Mouse (Mus musculus) hematopoietic stem cell, adult 5-6 weeks (primary cell): Measurements from ENCODE around the gene Rab43. TPM values are rescaled to one million over a fixed set of nuclear protein-coding genes. Genes with fewer than 3 reads are reported as not detected.

Source experiments
- ATAC-seq, 2 experiments: fragments of 125-278 bp in 1 of 2; replicated peaks in 1 of 2; 2 replicates each; pipeline ENCODE4 v1.8.0; 2016 to 2017; ENCODE audit warnings: inconsistent platforms in 2 of 2, mild to moderate bottlenecking in 2 of 2, moderate number of reproducible peaks in 2 of 2, low read depth in 1 of 2, moderate TSS enrichment in 1 of 2; ENCODE audit not compliant: low FRiP score in 2 of 2, poor library complexity in 2 of 2, severe bottlenecking in 2 of 2, insufficient read depth in 1 of 2, low TSS enrichment in 1 of 2
- total RNA-seq: library from RNA; stranded (forward); fragments of 172-1452, 232-1000 nt; gene quantifications from 2 replicates; pipeline ENCODE4 v1.2.3, GENCODE M21; 2017

Rab43 gene
- total RNA-seq, 1 experiment from 2014 or later = 17.5 TPM

DNA sequence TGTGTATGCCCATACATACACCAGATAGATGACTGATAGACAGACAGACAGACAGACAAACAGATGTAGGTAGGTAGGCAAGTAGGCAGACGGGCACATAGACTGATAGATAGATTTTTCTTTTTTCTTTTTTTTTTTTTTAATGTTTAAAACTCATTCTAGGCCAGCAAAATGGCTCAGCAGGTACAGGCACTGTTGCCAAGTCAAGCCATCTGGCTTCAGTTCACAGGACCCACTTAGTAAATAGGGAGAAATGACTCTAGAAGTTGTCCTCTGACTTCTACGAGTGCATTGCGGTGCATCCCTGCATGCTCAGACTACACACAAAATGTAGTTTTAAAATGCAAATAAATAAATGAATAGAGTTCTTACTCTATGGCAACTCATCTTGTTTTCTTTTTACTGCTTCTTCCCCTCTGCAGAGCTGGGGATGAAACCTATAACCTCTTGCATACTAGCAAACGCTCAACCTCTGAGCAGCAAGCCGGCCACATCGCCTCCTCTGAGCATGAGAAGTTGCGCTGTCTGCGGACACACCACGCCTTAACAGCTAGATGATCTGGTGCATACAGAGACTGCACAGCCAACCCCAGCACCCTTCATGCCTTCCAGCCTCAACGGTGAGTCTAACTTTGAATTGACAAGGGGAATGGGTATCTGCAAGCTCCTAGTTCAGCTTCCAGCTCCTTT lies 18.0 kb downstream of the Rab43 start:
- no peak for ATAC-seq

- no peak for ATAC-seq
Observed at GRCm38 (mm10) chr6:87791826-87792225, 20.1 kb downstream of the Rab43 start.

DNA sequence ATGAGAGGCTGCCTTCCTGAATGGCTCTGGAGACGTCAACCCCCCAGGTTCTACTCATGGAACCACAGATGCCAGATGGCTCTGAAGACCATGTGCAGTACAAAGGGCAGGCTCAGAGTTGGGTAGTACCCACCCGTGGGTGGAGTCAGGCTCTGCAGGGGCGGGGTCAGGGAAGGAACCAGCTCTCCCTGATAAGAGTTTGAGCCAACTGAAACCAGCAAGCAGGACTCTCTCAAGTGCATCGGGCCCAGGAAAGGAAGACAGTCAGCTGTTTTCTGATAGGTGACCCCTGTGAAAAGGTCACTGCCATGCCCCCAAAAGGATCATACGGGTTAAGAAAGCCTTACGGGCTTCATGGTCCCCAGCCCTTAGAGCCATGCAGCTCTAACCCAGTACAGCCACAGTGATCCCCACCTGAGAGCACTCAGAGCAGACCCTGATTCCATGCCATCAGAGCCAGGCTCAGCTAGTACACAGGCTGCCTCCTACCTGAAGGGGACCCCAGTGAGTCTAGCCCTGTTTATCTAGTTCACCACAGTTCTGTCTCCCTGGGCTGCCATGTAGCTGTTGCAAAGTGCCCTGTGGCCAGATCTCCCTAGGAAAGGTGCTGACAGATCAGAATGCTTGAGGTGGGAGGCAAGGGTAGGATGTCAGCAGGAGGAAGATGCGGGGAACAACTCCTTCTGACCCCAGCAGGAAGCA lies 21.0 kb downstream of the Rab43 start:
- peak; percentile 72 to 73 for ATAC-seq

GRCm38 (mm10) chr6:87789791-87790190 lies 22.2 kb downstream of the Rab43 start:
- no peak for ATAC-seq

DNA sequence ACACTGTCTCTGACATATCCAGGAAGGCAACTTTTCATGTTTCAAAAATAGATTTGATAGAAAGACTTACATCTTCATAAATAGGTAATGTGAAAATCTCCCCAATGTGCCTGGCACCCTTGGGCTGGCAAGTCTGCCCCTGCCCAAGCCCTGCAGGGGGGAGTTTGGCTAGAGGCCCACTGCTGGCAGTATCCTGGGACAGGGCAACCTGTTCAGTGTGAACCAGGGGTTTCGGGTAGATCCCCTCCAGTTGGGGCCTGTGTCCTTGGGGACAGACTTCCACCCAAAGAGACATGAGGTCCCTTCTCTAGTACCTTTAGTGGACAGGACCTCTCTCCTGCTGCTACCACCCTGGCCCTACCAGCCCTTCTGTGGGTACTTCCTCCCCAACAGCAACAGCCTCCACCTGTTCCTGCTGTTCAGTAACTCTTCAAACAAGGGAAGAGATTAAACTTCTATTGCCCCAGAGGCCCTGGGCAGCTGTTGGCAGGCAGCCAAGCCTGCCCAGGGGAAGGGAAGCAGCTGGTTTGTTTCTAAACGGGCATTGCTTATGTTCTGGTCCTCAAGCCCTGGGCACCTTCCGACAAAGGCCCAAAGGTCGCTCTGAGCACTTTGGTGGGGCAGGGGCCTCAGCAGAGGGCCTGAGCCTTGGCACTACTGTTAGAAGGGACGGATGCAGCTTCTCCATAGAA lies 22.9 kb downstream of the Rab43 start:
- peak; percentile 57 to 68 for ATAC-seq

DNA sequence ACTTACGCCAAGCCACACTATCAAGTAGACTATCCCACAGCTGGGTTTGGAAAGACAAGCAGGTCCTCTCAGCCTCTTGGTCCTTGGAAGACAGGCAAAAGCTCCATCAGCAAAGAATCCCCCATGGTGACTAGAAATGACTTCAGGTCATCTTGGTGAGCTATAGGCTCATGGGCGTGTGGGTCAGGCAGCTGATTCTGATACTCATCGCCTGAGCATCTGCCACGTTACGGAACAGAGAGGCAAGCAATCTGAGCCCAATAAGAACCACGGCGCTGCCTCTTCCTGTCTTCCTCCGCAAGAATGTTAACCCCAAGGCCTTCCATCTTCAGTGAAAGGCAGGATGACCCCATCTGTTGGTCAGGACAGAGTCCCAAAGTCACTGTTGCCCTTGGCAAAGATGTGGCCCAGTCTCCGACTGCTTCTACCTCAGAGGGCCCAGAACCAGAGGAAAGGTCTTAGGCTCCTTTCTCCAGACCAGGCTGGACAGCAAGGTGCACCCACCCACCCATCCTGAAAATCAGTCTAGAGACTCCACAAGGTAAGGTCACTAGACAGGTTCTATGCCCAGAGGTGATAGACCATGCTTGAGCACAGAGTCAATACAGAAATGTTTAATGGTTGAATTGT lies 23.6 kb downstream of the Rab43 start:
- ATAC-seq = no peak

GRCm38 (mm10) chr6:87787108-87787890 lies 24.7 kb downstream of the Rab43 start:
- ATAC-seq = no peak

GRCm38 (mm10) chr6:87786621-87787020 lies 25.3 kb downstream of the Rab43 start:
- no peak for ATAC-seq

DNA sequence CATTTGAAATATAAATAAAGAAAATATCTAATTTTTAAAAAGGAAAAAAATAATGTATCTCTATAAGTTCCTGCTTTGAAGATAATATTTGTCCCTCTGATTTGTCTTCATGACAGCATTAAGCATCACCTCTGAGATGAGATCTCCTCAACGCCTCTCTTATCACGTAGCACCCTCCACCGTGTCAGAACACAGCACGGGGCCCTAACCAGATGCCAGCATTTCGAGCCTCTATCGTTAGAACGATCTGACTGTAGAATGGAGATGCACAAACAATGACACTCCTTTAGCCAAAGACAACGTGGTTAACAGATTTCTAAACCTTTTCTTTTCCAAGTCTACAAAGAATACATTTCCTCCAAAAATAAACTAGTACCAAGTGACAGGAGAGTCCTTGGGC lies 27.9 kb downstream of the Rab43 start:
- ATAC-seq = no peak

DNA sequence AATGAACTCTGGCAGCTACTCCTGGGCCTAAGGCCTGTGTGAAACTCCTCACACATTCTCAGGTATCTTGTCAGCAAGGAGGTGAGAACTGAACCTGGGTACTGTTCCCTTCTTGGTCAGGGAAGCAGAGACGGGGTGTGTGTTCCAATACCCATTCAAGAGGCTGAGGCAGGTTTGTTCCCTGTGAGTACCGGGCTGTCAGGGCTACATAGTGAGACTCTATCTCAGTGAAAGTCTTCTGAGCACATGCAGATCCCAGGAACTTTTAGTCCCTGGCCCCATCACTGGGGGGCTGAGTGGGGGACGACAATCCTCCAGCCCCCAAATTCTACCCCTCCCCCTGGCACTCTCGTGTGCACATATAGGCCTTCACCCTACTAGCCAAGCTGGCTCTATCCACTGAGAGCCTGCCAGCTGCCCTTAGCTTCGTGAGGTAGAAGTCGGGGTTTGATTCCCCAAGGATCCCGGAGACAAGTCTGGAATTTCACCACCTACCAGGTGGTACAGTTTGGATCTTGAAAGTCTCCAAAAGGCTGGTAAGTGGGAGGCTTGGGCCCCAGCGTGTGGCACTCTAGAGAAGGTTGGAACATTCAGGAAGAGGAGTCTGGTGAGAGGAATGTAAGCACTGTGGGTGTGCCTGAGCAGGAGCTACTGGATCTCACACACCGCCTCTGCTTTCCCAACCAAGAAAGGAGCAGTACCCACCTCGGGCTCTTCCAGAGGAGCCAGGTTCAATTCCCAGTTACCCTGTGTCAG lies 31.2 kb downstream of the Rab43 start:
- no peak for ATAC-seq

DNA sequence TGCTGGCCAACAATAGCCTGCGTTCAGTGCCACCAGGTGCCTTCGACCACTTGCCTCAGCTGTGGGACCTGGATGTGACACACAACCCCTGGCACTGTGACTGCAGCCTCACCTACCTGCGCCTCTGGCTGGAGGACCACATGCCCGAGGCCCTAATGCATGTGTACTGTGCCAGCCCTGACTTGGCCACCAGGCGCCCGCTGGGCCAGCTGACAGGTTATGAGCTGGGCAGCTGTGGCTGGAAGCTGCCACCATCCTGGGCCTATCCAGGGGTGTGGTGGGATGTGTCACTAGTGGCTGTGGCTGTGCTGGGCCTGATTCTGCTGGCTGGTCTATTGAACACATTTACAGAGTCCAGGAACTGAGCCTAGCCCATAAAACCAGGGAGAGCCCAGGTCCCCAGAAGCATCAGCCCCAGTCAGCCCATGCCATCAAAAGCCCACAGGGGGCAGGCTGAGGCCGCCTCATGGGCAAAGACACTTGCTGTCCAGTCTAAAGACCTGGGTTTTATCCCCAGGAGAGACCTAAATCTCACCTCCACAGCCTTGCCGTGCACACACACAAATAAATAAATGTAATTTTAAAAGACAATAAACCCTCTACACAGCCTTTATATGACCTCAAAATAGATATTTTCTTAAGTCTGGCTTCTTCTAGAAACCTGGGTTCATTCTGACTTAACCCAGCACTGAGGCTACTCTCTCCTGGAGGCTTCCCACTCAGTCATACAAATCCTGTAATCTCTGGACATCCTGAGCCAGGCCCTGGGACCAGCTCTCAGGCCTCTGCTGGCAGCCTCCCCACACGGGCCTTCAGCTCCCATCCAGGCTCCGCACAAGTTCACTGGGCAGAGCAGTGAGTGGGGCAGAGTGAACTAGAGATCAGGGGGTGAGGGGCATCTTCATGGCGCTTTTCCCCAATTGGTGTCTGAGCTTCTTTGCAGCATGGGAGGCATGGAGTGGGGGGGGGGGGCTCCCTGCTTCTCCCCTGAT lies 32.5 kb downstream of the Rab43 start:
- no peak for ATAC-seq

- ATAC-seq = peak; percentile 22 to 34
Observed at GRCm38 (mm10) chr6:87778294-87779173, 33.4 kb downstream of the Rab43 start.

GRCm38 (mm10) chr6:87777842-87778241 lies 34.1 kb downstream of the Rab43 start, which contains the start of gene Gp9:
Gp9 (plus strand) TSS chr6:87778072.
- peak; percentile 81 to 83 for ATAC-seq

- ATAC-seq = no peak
Observed at GRCm38 (mm10) chr6:87776663-87777062, 35.3 kb downstream of the Rab43 start.
